Mouse (Mus musculus) forebrain, embryonic 11.5 days (tissue): Measurements from ENCODE around the gene Rad9a. TPM values are rescaled to one million over a fixed set of nuclear protein-coding genes. Genes with fewer than 3 reads are reported as not detected.

ENCODE experiments used
- ATAC-seq: fragments of 200-750 bp; cut with Nextera tagmentation; replicated peaks from 2 replicates; pipeline ENCODE4 v1.8.0; 2017; ENCODE audit warnings: moderate TSS enrichment; ENCODE audit not compliant: low FRiP score
- DNase-seq: peaks from one replicate; pipeline ENCODE4 v3.0.0-alpha.2; 2017; ENCODE audit warnings: low spot score
- H3K27ac ChIP-seq: fragments of 300-500 bp; sonication (generic); 2 replicates; pipeline ENCODE4 v1.5.1; 2014; ENCODE audit warnings: low read depth, low read length
- H3K27me3 ChIP-seq: fragments of 300-500 bp; sonication (generic); 2 replicates; pipeline ENCODE4 v1.6.1; 2014; ENCODE audit warnings: mild to moderate bottlenecking, low read length, mixed read lengths; ENCODE audit not compliant: control insufficient read depth, insufficient read depth
- H3K36me3 ChIP-seq: fragments of 300-500 bp; sonication (generic); 2 replicates; pipeline ENCODE4 v1.6.1; 2014; ENCODE audit warnings: mild to moderate bottlenecking, low read length, moderate library complexity, mixed read lengths; ENCODE audit not compliant: control insufficient read depth, insufficient read depth
- H3K4me1 ChIP-seq: fragments of 300-500 bp; sonication (generic); replicated peaks from 2 replicates; pipeline ENCODE4 v1.6.1; 2014; ENCODE audit warnings: low read length, mixed read lengths; ENCODE audit not compliant: control insufficient read depth, insufficient read depth
- H3K4me2 ChIP-seq: fragments of 300-500 bp; sonication (generic); 2 replicates; pipeline ENCODE4 v1.6.1; 2014; ENCODE audit warnings: low read depth, mild to moderate bottlenecking, low read length, moderate library complexity, mixed read lengths; ENCODE audit not compliant: severe bottlenecking
- H3K4me3 ChIP-seq: fragments of 300-500 bp; sonication (generic); 2 replicates; pipeline ENCODE4 v1.5.1; 2014; ENCODE audit warnings: low read depth, low read length
- H3K9ac ChIP-seq: fragments of 300-500 bp; sonication (generic); 2 replicates; pipeline ENCODE4 v1.6.1; 2014; ENCODE audit warnings: low read length
- H3K9me3 ChIP-seq: fragments of 300-500 bp; sonication (generic); 2 replicates; pipeline ENCODE4 v1.6.1; 2016; ENCODE audit warnings: low read length, mixed read lengths; ENCODE audit not compliant: control insufficient read depth
- WGBS: fragments of 180-500 bp; shearing (Covaris S2); extraction: QIAGEN DNeasy Blood & Tissue Kit; methylation state at CpG from one replicate; pipeline ENCODE4 v1.1.7; 2014; 5-methylcytosine and 5-hydroxymethylcytosine counted together
- polyA plus RNA-seq: library from polyadenylated mRNA; unstranded; fragments of >200 nt; fragmentation: Nextera tagmentation; extraction: Ambion mirVana; gene quantifications from 2 replicates; pipeline ENCODE4 v1.2.1, GENCODE M21; 2014

Gene Rad9a
- polyA plus RNA-seq, 1 experiment from 2014 or later: 49.9 TPM

GRCm38 (mm10) chr19:4231253-4232185, 30.1 kb upstream of the Rad9a start, which contains the start of gene Pold4:
Gene Pold4, plus strand, starts transcription at chr19:4231899.
- Histone ChIP-seq H3K9me3 (no peaks in the 10 kb centered on the region), H3K4me3 (peak within 1 kb of the TSS; percentile 50), H3K27me3 (no peaks in the 10 kb centered on the region), H3K4me2 (peak within 1 kb of the TSS; percentile 90), H3K27ac (no peak within 1 kb of the TSS), H3K36me3 (no peaks in the 10 kb centered on the region), H3K4me1 (no peaks in the 10 kb centered on the region; the same call in 1 of the 2 replicates), H3K9ac (peak within 1 kb of the TSS; percentile 58)
- 11% methylated on average over 26 of the region's 26 CpGs for WGBS
- DNase-seq: peak; percentile 92
- ATAC-seq: peak; percentile 85

GRCm38 (mm10) chr19:4230415-4230814, 29.0 kb upstream of the Rad9a start:
- Histone ChIP-seq H3K9me3 (no peaks in the 10 kb centered on the region), H3K4me2 (no peak overlapping the region), H3K36me3 (no peaks in the 10 kb centered on the region), H3K27me3 (no peaks in the 10 kb centered on the region), H3K9ac (no peak overlapping the region), H3K4me1 (no peaks in the 10 kb centered on the region; the same call in 1 of the 2 replicates), H3K4me3 (no peak overlapping the region), H3K27ac (no peak overlapping the region)
- ATAC-seq (no peak), DNase-seq (no peak)
- 77% methylated on average over 8 of the region's 8 CpGs for WGBS

GRCm38 (mm10) chr19:4229451-4230076, 28.1 kb upstream of the Rad9a start:
- H3K27me3 ChIP-seq: no peaks in the 10 kb centered on the region
- H3K36me3 ChIP-seq: no peaks in the 10 kb centered on the region
- no peak overlapping the region for H3K9ac ChIP-seq
- DNase-seq: no peak
- H3K4me2 ChIP-seq: no peak overlapping the region
- no peak overlapping the region for H3K27ac ChIP-seq
- no peaks in the 10 kb centered on the region; the same call in 1 of the 2 replicates for H3K4me1 ChIP-seq
- no peaks in the 10 kb centered on the region for H3K9me3 ChIP-seq
- ATAC-seq: no peak
- H3K4me3 ChIP-seq: no peak overlapping the region
- 44% methylated on average over 9 of the region's 9 CpGs for WGBS

- no peaks in the 10 kb centered on the region for H3K9me3 ChIP-seq
- DNase-seq: no peak
- H3K9ac ChIP-seq: no peak overlapping the region
- WGBS: 79% methylated on average over 4 of the region's 4 CpGs
- H3K27ac ChIP-seq: no peak overlapping the region
- no peak for ATAC-seq
- no peak overlapping the region for H3K4me3 ChIP-seq
- H3K4me2 ChIP-seq: no peak overlapping the region
- no peaks in the 10 kb centered on the region; the same call in 1 of the 2 replicates for H3K4me1 ChIP-seq
- no peaks in the 10 kb centered on the region for H3K27me3 ChIP-seq
- no peaks in the 10 kb centered on the region for H3K36me3 ChIP-seq
Observed at GRCm38 (mm10) chr19:4228891-4229290, 27.4 kb upstream of the Rad9a start.

- Histone ChIP-seq H3K36me3 (no peaks in the 10 kb centered on the region), H3K9me3 (no peaks in the 10 kb centered on the region), H3K4me1 (no peaks in the 10 kb centered on the region; the same call in 1 of the 2 replicates), H3K4me2 (no peak overlapping the region), H3K4me3 (no peak overlapping the region), H3K27ac (no peak overlapping the region), H3K9ac (no peak overlapping the region), H3K27me3 (no peaks in the 10 kb centered on the region)
- ATAC-seq (peak; percentile 55; the same call in 1 of the 2 replicates), DNase-seq (peak; percentile 85)
- WGBS: 26% methylated on average over 8 of the region's 8 CpGs
Observed at GRCm38 (mm10) chr19:4227894-4228678, 26.6 kb upstream of the Rad9a start.

- H3K36me3 ChIP-seq: no peaks in the 10 kb centered on the region
- DNase-seq (no peak), ATAC-seq (no peak)
- H3K4me1 ChIP-seq: no peaks in the 10 kb centered on the region; the same call in 1 of the 2 replicates
- no peak overlapping the region for H3K9ac ChIP-seq
- no peak overlapping the region for H3K27ac ChIP-seq
- H3K27me3 ChIP-seq: no peaks in the 10 kb centered on the region
- no peak overlapping the region for H3K4me2 ChIP-seq
- no peaks in the 10 kb centered on the region for H3K9me3 ChIP-seq
- H3K4me3 ChIP-seq: no peak overlapping the region
- WGBS: 69% methylated on average over 5 of the region's 5 CpGs
Observed at GRCm38 (mm10) chr19:4227446-4227845, 26.0 kb upstream of the Rad9a start.

GRCm38 (mm10) chr19:4226779-4227178, 25.3 kb upstream of the Rad9a start:
- no peaks in the 10 kb centered on the region for H3K4me1 ChIP-seq
- no peak for DNase-seq
- no peaks in the 10 kb centered on the region for H3K27me3 ChIP-seq
- ATAC-seq: no peak
- no peaks in the 10 kb centered on the region for H3K9me3 ChIP-seq
- no peak overlapping the region for H3K4me3 ChIP-seq
- H3K4me2 ChIP-seq: no peak overlapping the region
- H3K9ac ChIP-seq: no peak overlapping the region
- H3K36me3 ChIP-seq: no peaks in the 10 kb centered on the region
- 90% methylated on average over 7 of the region's 7 CpGs for WGBS
- H3K27ac ChIP-seq: no peak overlapping the region

- ATAC-seq (no peak), DNase-seq (no peak)
- Histone ChIP-seq H3K27me3 (no peaks in the 10 kb centered on the region), H3K27ac (no peak overlapping the region), H3K4me2 (no peak overlapping the region), H3K4me3 (no peak overlapping the region), H3K9me3 (no peaks in the 10 kb centered on the region), H3K36me3 (no peaks in the 10 kb centered on the region), H3K4me1 (peaks cover under 1% of the 10 kb centered on the region; the same call in 1 of the 2 replicates), H3K9ac (no peak overlapping the region)
- 86% methylated on average over 11 of the region's 11 CpGs for WGBS
Observed at GRCm38 (mm10) chr19:4222165-4222564, 20.7 kb upstream of the Rad9a start.
